Mouse (Mus musculus) lung, postnatal 0 days (tissue): ENCODE data around the gene Swt1.
"Not testable (repeated sequence)": the region's sequence is repeated elsewhere in the genome, so short reads cannot be mapped to it uniquely, and the experiment has no call there.

Experiments
- CTCF ChIP-seq: IDR thresholded peaks from 2 replicates; pipeline ENCODE4 v1.5.1; 2016; ENCODE audit warnings: antibody characterized with exemption, mild to moderate bottlenecking
- EP300 ChIP-seq: IDR thresholded peaks from 2 replicates; pipeline ENCODE4 v1.6.1; 2016; ENCODE audit warnings: antibody characterized with exemption, mild to moderate bottlenecking, control low read depth

GRCm38 (mm10) chr1:151472386-151472785, 44.1 kb upstream of the Swt1 start:
- not testable (repeated sequence) for TF ChIP-seq CTCF, EP300
